Mouse (Mus musculus): Measurements from ENCODE around the gene Osmr. TPM values are rescaled to one million over a fixed set of nuclear protein-coding genes. Genes with fewer than 3 reads are reported as not detected.

Osmr gene
- not detected in 2 replicates for total RNA-seq (2015)
- not detected in 2 replicates for total RNA-seq (2017)

GRCm38 (mm10) chr15:6874601-6875019, at the start of gene Osmr:
Osmr (minus strand) TSS chr15:6874969.
- ATAC-seq (replicated peaks; ENCODE audit: poor library complexity), result peak; percentile 52; the same call in 1 of the 2 replicates

GRCm38 (mm10) chr15:6919406-6919805, 44.6 kb upstream of the Osmr start:
- no peak for ATAC-seq (replicated peaks; ENCODE audit: poor library complexity)

DNA sequence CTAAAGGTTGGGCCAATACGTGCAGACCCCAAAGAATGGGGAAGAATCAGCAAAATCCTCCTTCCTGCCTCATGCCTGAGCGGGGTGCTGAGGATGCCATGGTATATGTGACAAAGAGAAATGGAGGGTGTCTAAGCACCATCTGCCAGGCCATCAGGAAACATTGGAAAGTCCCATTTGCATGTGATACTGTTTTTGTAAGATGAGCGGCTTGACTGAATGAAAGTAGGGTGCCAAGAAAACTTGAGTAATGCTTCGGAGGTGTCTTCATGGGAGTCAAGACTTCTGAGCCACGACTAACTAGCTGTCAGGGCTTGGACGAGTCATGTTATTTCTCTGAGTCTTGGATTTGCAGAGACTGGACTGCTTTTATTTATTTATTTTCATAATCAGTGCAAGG, 39.4 kb upstream of the Osmr start:
- no peak for ATAC-seq (replicated peaks; ENCODE audit: poor library complexity)

GRCm38 (mm10) chr15:6909669-6910068, 34.9 kb upstream of the Osmr start:
- peak; percentile 100 for ATAC-seq (replicated peaks; ENCODE audit: poor library complexity)

DNA sequence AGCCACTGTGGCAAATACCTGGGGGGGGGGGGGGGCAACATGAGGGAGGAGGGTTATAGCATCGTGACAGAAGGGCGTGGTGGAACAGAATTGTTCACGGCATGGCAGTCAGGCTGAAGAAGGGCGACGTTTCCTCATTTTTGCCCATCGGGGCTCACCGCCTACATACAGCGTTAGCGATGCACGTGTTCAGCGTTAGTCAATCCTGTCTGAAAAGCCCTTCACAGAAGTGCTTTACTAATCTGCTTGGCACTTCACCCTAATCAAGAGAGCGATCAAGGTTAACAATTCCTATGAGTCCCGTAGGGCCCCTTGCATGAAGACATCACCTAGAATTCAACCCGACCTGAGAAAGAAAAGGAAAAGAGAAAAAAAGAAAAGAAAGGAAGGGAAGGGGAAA, 34.3 kb upstream of the Osmr start:
- ATAC-seq (replicated peaks; ENCODE audit: poor library complexity), result no peak

DNA sequence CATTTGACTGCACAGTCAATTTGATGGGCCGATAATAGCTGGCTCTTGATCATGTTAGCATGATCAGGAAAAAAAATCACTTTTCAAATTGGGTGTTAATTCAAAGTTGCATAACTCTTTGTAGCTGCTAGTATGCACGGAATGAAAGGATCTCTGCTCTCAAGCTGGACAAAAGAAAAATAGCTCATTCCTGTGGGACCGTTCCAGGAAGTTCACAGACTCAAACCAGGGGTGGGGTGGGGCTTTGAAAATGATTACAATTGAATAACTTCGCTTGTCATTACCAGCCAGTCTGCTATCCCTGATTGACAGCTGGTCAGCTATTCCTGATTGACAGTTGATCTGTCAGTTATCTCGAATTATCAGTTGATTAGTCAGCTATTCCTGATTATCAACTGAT, 33.8 kb upstream of the Osmr start:
- ATAC-seq (replicated peaks; ENCODE audit: poor library complexity), result no peak

DNA sequence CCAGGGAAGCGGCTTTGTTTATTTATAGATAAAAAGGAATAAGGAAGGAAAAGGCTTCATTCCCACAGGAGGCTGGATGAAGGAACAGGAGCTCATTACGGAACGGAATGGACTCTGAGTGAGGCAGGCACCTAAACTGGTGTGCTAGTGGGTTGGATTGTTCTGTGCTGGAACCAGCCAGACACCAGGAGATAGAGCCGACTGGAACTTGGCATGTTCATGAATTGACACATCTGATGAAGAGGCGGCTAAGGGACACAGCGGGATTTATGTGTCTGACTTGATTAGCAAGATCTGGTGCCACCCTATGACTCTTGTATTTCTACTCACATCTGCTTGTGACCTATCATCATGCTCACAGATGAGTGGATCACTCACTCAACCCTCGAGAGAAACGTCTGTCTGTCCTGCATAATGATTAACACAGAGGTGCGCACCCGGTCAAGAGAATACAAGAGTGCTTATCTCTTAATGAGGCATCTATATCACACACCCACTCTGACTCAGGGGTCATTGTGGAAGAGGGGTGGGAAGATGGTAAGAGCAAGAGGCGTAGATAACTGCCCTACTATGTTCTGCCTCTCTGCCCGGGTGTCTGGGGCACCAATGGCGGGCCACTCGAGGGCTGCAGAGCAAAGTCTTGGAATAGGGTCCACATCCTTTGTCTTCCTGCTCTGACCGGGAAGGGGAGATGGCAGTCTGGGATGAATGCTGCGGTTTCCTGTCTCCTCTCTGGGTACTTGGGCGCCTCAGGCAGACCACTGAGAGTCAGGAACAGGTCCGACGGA, 31.7 kb upstream of the Osmr start:
- ATAC-seq (replicated peaks; ENCODE audit: poor library complexity), result no peak

DNA sequence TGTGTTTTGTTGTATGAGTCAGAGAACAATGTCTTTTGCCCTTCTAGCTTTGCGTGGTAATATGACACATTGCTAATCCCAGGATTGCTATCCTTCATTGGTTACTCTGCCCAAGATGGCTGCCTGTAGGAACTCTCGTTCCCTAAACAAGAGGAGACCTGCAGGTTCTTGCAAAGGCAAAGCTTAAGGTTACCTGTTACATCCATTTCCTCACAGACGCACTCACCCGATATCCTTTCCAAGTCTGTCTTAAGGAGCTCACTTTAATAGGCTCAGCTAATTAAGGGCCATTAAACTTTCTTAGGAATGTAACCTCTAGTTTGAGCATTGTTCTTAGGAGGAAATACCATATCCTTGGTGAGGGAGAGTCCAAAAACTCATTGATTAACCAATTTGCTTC, 31.0 kb upstream of the Osmr start:
- ATAC-seq (replicated peaks; ENCODE audit: poor library complexity), result no peak

GRCm38 (mm10) chr15:6903286-6903975, 28.7 kb upstream of the Osmr start:
- no peak for ATAC-seq (replicated peaks; ENCODE audit: poor library complexity)

- ATAC-seq (replicated peaks; ENCODE audit: poor library complexity), result no peak
Measured at GRCm38 (mm10) chr15:6901982-6902639, 27.3 kb upstream of the Osmr start.

DNA sequence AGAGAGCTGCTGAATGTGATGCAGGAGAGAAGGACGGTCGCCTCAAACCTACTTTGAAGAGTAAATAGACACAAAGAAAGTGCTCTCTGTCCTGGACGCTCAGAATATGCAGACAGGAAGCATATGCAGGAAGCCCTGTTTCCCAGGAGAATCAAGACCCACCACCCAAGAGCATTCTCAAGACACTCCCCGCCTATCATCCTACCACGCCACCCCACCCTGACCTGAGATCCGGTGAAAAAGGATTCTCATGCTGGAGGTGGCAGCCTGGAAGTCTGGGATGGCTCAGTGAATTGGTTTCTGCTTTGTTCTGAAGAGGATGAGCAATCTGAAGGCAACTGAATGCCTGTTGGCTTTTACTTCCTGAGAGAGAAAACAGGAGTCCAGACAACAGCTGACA, 26.5 kb upstream of the Osmr start:
- no peak for ATAC-seq (replicated peaks; ENCODE audit: poor library complexity)

DNA sequence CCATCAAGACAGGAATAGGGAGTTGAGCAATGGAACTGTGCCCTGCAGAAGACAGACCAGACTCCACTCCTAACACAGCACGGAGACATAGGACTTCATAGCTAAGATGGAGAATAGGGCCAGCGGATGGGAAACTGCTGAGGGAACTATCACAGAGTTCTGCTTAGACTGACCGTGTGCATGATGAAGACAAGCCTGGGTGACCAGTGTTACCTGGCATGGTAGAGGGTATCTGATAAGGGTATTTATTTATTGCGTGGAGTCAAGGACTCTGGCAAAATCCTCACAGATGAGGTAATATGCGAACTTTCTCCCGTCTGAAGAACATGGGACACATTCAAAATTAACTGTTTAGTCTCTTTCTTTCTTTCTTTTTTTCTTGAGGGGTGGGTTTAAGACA, 9.5 kb upstream of the Osmr start:
- no peak for ATAC-seq (replicated peaks; ENCODE audit: poor library complexity)

DNA sequence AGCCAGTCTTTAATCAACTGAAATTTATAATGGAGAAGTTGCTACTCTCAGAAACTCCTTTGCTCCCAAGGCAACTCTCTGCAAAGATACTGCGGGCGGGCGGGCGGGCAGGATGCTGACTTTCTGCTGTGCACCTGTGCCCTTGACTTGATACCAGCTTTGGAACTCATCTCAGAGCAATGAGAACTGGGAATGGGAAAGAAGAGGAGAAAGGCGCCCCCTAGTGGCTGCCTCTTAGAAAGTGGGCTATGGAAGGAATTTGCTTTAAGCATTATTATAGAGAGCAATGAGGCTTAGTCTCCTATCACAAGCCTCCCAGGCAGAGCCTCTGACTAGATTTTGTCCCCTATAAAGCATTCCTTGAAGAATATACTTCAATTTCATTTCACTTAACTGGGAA, 9.0 kb upstream of the Osmr start:
- ATAC-seq (replicated peaks; ENCODE audit: poor library complexity), result peak; percentile 48; the same call in 1 of the 2 replicates

GRCm38 (mm10) chr15:6883091-6883490, 8.3 kb upstream of the Osmr start:
- ATAC-seq (replicated peaks; ENCODE audit: poor library complexity), result no peak

GRCm38 (mm10) chr15:6882180-6882579, 7.4 kb upstream of the Osmr start:
- ATAC-seq (replicated peaks; ENCODE audit: poor library complexity), result no peak

GRCm38 (mm10) chr15:6881211-6881610, 6.4 kb upstream of the Osmr start:
- no peak for ATAC-seq (replicated peaks; ENCODE audit: poor library complexity)

DNA sequence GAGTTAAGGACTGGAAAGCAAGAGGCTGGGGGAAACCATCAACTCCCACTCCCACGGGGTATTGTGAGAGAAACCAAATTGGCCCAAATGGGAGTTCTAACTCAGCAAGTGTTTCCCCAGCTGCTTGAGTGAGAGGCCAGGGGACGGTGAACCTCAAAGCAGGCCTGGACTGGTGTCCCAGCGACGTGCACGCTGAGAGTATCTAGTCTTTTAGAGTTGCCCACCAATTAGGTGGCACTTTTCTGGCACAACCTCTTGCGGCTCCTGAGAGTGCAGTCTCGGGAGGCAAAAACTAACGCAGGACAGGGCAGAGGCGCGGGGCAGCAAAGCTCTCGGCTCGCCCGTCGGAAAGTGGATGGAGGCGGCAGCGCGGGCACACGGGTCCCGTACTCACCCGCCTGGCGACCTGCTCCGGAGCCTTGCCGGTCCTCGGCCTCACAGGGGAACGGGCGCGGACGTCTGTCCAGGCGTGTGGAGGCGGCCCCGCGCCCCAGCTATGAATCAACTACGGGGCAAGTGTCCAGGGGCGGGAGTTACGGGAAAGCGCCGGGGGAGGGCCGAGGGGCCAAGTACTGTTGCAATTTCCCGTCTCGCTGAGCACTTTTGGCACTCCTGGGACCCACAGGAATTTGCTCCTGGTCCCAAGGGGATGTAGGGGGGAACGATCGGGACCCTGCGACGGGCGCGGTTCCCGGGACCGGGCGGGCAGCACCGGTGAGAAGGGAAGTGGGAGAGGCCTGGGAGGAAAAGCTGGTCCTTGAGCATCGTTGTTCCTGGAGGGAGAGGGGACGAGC, 765 bp downstream of the Osmr start:
- peak; percentile 37 for ATAC-seq (replicated peaks; ENCODE audit: poor library complexity)

DNA sequence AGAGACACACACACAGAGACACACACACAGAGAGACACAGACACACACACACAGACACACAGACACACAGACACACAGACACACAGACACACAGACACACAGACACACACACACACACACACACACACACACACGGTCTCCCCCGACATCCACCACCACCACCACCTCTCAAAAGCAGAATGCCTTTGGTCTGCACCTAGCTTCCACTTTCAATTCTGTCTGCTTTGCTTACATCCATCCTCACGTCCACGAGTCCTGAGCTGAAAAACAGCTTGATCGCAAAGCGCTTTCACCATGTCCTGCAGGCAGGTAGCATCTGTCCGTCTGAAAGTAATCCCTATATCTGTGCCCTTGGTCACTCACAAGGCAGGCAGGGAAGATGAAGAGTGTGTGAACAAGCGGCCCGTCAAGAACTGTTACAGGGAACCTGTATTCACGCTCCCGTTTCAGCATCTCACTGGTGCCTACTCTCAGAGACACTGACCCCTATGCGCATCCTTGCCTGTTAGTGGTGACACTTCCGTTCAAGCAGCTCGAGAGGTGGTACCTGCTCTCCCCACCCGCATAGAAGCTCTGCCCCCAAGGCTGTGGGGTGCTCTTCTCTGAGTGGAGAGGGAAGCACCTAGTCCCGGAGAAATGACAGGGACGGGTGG, 1.5 kb downstream of the Osmr start:
- peak; percentile 48; the same call in 1 of the 2 replicates for ATAC-seq (replicated peaks; ENCODE audit: poor library complexity)

DNA sequence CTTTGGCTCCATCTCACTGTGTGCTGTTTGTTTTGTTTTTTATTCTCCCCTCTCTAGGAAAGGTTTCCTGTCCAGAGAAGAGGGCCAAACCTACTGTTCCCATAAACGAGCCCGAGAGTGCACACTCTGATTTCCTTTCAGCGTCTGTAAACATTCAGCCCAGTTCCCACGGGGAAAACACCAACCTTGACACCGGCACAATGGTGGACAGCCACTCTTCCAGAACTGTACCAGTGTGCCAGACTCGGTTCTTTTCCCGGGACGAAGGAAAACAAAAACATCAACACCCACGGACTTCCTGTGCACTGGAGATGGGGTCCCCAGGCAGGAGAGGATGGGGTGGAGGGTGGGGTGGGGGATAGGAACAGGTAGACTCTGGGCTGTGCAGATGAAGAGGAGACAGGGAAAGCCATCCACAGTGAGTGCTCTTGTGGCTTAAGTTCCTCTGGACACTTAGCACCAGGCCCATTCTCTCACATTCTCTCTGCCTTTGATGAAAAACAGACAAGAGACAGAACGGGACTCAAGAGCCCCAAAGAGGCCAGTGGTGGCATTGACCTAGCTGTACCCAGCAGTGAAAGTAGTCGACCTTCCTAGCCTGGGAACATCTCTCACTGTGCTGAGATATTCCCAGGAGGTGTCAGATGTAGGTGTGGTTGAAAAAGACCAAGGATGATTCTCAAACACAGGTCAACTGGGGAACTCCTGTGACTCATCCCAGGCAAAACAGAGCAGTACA, 3.0 kb downstream of the Osmr start:
- ATAC-seq (replicated peaks; ENCODE audit: poor library complexity), result no peak

DNA sequence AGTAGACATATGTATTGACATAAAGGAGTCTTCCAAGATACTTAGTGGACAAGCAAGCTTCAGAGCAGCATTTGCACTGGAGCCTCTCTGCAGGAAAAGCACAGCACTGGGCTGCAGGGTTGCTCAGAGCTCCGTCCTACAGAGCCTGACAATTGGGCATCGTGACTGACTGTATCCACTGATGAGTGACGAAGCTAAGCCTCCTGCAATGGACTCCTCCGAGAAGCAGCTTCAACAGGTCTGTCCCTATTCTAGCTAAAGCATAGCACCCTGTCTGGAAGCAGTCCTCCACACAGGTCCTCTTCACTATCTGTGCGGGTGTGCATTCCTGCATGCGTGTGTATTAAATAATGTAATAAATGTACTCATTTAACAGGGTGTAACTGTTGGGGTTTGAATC, 7.9 kb downstream of the Osmr start:
- ATAC-seq (replicated peaks; ENCODE audit: poor library complexity), result no peak
